Mouse (Mus musculus) adrenal gland, adult 18-20 months (tissue): ENCODE measurements around the gene Fgd6. TPM values are rescaled to one million over a fixed set of nuclear protein-coding genes. Genes with fewer than 3 reads are reported as not detected.

Experiments used
- DNase-seq, 2 experiments: peaks; one replicate each; pipeline ENCODE4 v3.0.0; 2021 to 2022; ENCODE audit warnings: low spot score in 2 of 2
- total RNA-seq, 2 experiments: library from RNA; stranded (reverse); gene quantifications; 1 replicate in 1 of 2; 2 replicates in 1 of 2; pipeline ENCODE4 v1.2.3; 2021

Fgd6 gene
- total RNA-seq, 2 experiments from 2014 or later = 5.1 to 5.2 TPM

- no peak for DNase-seq
These were observed 8.1 kb downstream of the Fgd6 start for GRCm38 (mm10) chr10:94043908-94044307.

GRCm38 (mm10) chr10:94045301-94045700 is 9.5 kb downstream of the Fgd6 start:
- DNase-seq = no peak

GRCm38 (mm10) chr10:94047024-94047423 is 11.2 kb downstream of the Fgd6 start:
- no peak for DNase-seq

- DNase-seq = no peak
These were observed 12.2 kb downstream of the Fgd6 start for GRCm38 (mm10) chr10:94047845-94048559.

- no peak for DNase-seq
These were observed 13.3 kb downstream of the Fgd6 start for GRCm38 (mm10) chr10:94049121-94049520.

GRCm38 (mm10) chr10:94050736-94051135 is 14.9 kb downstream of the Fgd6 start:
- DNase-seq = no peak

GRCm38 (mm10) chr10:94056487-94056886 is 20.7 kb downstream of the Fgd6 start:
- no peak for DNase-seq

- DNase-seq = no peak
These were observed 23.8 kb downstream of the Fgd6 start for GRCm38 (mm10) chr10:94059618-94060055.

GRCm38 (mm10) chr10:94060190-94060589 is 24.4 kb downstream of the Fgd6 start:
- DNase-seq = no peak

GRCm38 (mm10) chr10:94062357-94062756 is 26.6 kb downstream of the Fgd6 start:
- no peak for DNase-seq

- DNase-seq = no peak
These were observed 31.1 kb downstream of the Fgd6 start for GRCm38 (mm10) chr10:94066896-94067295.

- DNase-seq = no peak
These were observed 32.9 kb downstream of the Fgd6 start for GRCm38 (mm10) chr10:94068701-94069100.

GRCm38 (mm10) chr10:94071641-94072040 is 35.8 kb downstream of the Fgd6 start:
- DNase-seq = no peak

- no peak for DNase-seq
These were observed 36.6 kb downstream of the Fgd6 start for GRCm38 (mm10) chr10:94072261-94072915.

GRCm38 (mm10) chr10:94072916-94073465 is 37.2 kb downstream of the Fgd6 start:
- DNase-seq = no peak

- DNase-seq = no peak
These were observed 41.4 kb downstream of the Fgd6 start for GRCm38 (mm10) chr10:94076966-94077825.

GRCm38 (mm10) chr10:94080740-94081139 is 44.9 kb downstream of the Fgd6 start:
- DNase-seq = no peak

GRCm38 (mm10) chr10:94082040-94082734 is 46.4 kb downstream of the Fgd6 start:
- no peak for DNase-seq

- no peak for DNase-seq
These were observed 50.5 kb downstream of the Fgd6 start for GRCm38 (mm10) chr10:94086315-94086714.

- no peak for DNase-seq
These were observed 51.7 kb downstream of the Fgd6 start for GRCm38 (mm10) chr10:94087367-94088077.
